Mouse (Mus musculus) kidney, adult 18-20 months (tissue): Measurements from ENCODE around the gene Pla2g5.

Source experiments
- DNase-seq: peaks from one replicate; pipeline ENCODE4 v3.0.0; 2021

Gene Pla2g5

DNA sequence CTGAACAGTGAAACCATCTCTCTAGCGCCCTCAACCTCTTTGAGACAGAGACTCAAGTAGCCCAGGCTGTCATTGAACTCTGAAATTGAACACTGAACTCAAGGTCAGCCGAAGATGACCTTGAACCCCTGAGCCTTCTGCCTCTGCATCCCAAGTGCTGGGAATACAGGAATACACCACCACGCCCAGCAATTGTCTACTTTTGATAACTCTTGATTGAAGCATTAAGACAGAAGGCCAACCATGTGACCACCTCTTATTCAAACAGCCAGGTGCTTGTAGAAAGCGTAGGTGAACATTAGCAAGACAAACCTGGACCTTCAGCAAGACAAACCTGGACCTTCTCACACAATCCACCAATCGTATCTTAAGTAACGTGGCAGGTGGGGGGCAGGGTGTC lies 68.9 kb downstream of the Pla2g5 start:
- DNase-seq = no peak

- DNase-seq = peak; percentile 37
These were observed 70.0 kb downstream of the Pla2g5 start for GRCm38 (mm10) chr4:138793276-138793675.

GRCm38 (mm10) chr4:138792599-138792998 lies 70.7 kb downstream of the Pla2g5 start:
- DNase-seq = peak; percentile 23

DNA sequence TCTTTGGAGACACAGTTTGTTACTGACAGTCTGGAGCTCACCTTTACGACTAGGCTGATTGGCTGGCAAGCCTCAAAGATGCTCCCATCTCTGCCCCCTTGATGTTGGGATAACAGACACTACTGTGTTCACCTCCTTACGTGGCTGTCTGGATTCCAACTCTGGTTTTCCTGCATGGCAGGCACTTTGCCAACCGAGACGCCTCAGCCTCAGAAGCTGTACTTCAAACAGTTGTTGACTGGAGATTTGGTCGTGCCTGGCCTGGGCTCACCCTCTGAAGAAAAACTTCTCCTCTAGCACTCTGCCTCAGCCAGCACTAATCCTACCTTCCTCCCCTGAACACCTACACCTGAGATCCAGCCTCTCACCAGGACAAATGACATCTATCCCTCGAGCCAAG lies 71.8 kb downstream of the Pla2g5 start:
- no peak for DNase-seq

- no peak for DNase-seq
These were observed 74.9 kb downstream of the Pla2g5 start for GRCm38 (mm10) chr4:138788381-138788780.

- DNase-seq = no peak
These were observed 77.1 kb downstream of the Pla2g5 start for GRCm38 (mm10) chr4:138786141-138786540.

DNA sequence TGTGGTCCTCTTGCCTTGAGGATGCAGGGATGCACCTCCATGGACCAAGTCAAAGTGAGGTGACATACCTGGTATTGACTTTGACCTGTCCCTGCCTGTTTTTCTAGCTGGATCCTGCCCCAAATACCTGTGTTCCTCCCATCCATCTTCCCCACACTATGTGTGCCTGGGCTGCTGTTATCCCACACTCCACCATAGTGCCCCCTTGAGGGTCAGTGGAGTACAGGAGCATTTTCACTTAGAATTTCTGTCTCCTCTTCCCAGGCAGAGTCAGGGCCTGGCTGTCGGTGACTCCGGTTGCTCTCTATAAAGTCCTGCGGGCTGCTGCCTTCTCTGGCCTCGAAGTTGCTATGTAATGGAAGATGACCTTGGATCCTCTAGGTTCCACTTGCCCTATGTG lies 77.6 kb downstream of the Pla2g5 start:
- DNase-seq = no peak

DNA sequence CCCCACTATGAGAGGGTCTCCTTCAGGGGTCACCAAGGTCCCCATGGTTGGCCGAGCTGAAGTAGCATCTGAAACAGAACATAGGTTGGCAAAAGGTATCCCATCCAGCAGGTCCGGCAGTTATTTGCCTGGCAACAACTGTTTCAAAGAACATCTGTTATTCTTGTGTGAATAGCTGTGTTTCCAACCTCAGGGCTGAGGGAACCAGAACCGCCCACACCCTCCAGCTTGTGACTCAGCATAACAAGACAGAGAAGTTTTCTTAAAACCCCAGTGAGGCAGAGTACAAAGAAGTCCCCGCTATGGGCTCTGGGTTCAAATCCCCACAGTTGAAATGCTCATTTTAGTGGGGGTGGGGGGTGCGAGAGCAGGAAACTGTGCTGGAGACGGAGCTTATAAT lies 81.2 kb downstream of the Pla2g5 start:
- no peak for DNase-seq

DNA sequence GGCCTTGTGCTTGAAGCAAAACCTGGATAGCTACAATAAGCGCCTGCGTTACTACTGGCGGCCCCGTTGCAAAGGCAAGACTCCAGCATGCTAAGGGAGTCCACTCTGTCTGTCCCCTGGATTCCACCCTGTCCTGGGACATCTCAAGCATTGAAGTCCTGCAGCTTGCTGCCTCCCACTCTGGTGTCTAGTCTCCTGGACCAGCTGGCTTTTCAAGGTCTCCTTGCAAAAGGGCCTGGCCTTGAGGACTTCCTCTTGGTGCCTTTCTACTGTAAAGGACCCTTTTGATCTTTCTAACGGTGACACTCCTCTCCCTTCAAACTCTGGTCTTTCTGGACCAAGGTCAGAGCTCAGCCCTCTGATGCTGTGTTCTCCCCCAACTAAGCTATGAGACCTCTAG lies 83.0 kb downstream of the Pla2g5 start:
- no peak for DNase-seq

GRCm38 (mm10) chr4:138777417-138778407 lies 85.6 kb downstream of the Pla2g5 start:
- DNase-seq = no peak

DNA sequence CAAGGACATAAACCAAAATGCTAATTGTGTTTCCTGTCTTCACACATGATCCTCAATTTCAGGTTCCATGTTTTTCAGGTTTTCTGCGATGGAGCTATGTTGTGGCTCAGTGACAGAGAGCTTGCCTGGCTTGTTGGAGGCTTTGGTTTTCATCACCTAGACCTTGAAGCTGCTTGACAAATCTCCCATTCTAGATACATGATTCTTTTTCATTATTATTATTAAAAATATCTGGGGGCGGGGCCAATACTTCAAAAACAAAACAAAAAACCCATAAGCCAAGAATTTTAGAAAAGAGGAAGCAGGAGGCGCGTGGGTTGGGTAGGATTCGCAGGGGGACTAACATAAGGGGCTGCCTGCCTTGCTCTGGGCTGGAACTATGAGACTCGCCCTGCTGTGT lies 87.8 kb downstream of the Pla2g5 start, which contains the start of gene Pla2g2d:
TSS of gene Pla2g2d (plus strand) at position 301 of the 400 bp plus-strand sequence.
- no peak for DNase-seq

DNA sequence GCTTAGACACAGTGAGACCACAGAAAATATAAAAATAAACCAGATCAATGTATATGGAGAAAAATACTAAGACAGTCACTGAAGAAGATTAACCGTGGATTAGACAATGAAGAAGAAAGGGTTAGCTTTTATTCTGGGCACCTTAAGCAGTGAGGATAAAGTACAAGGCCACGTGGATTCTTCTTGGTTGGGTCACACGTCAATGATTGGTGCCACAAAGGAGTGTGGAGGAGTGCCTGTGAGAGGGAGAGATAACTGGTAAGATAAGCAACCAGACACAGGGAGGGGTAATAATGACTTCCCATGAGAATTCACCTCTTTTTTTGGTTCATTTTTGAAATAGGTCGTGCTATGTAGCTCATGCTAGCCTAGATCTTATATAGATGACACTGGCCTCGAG lies 90.9 kb downstream of the Pla2g5 start:
- no peak for DNase-seq

- no peak for DNase-seq
These were observed 91.3 kb downstream of the Pla2g5 start for GRCm38 (mm10) chr4:138771970-138772369.

DNA sequence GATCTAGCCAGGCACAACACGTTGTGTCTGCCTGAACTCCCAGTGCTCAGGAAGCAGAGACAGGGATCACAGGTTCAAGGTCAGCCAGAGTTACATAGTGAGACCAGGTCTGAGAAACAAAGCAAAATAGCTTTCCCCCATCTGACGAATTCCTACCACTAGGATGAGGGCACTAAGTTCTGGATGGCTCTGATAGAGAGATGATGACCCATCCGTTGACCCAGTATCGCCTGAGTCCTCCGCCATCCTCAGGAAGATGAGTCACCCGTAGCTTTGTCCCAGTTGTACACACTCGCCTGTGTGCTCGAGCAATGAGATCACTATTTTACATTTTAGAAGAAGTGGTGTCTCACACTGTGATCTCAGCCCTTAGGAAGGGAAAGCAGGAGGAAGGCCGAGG lies 101.0 kb downstream of the Pla2g5 start:
- no peak for DNase-seq

GRCm38 (mm10) chr4:138757416-138757815 lies 105.9 kb downstream of the Pla2g5 start, which contains the start of gene Pla2g2f:
Pla2g2f (minus strand) TSS chr4:138757626.
- no peak for DNase-seq

- no peak for DNase-seq
These were observed 107.3 kb downstream of the Pla2g5 start for GRCm38 (mm10) chr4:138755983-138756382.

- DNase-seq = no peak
These were observed 107.8 kb downstream of the Pla2g5 start for GRCm38 (mm10) chr4:138755439-138755838.

DNA sequence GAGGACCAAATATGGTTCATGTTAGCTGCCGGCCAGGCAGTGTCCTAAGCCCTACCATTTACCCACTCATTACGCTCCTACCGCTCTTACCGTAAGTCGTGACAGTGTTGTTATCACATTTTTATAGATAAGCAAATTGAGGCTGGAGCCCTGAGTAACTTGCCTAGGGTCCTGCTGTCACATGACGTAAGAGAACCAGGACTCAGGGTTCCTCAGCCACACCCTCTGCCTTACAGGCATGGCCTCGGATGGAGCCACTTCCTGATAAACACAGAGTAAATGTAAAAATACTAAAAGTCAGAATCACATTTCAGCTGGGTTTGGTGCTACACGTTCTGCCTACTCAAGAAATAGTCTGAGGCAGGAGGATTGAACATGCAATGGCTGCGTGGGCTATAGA lies 108.8 kb downstream of the Pla2g5 start:
- no peak for DNase-seq

DNA sequence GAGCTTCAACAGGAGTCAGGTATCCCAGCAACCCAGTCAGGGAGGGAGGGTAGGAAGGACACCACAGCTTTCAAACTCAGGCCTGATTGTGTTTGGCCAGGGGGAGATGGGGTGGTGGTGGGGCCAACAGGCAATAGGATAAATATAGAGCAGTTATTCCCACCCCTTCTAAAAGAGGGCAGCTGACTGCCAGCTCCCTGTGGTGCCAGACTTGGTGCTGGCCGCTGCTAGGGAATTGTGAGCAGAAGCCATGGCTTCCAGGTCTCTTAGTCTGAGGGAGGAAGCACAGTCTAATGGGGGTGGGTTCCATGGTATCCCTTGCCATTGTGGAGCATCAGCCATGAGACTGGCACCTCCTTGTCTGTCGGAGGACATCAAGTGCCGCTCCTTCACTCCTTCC lies 109.7 kb downstream of the Pla2g5 start:
- no peak for DNase-seq

DNA sequence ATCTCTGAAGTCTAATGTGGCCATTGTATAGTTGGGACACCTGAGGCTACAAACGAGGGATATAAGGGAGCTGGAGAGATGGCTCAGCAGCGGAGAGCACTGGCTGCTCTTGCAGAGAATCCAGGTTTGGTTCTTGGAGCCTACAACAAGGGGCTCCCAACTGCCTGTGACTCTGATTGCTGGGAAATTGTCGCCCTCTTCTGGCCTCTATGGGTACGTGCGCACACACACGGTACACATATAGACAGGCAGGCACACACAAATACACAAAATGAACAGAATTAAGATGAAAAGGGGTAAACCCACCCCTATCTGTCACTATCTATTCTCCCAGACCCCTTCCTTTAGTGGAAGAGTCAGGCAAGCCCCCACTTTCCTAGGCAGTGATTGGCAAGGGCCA lies 110.7 kb downstream of the Pla2g5 start:
- no peak for DNase-seq
